In genomic region chr2:98354200-98354599, GRCm38 (mm10) we compare ENCODE assay signal across 26 mouse cellular contexts.
DNase-seq lines count a peak whose midpoint lies in the region; ATAC-seq lines count a peak whose summit lies in the region.
"Had no signal": no experiment of that assay in that cellular context is flagged by ENCODE, and none has a peak within 500 bp of the region (broad histone marks: within the 10 kb centered on the region; RNA-seq: fewer than 3 reads in every experiment).

No protein-coding gene starts in this region.

- H3K4me2 ChIP-seq in forebrain, embryonic 13.5 days, result no peak overlapping the region
- H3K4me2 ChIP-seq: embryonic facial prominence, embryonic 13.5 days; intestine, embryonic 15.5 days; limb, embryonic 12.5 days; liver, embryonic 11.5 days; midbrain, embryonic 15.5 days; stomach, embryonic 15.5 days had no signal

- no peak for DNase-seq in forebrain, embryonic 10.5 days (ENCODE audit: extremely low spot score, low spot score)
- peak; percentile 3 for DNase-seq in layer of hippocampus, adult 11-12 months (ENCODE audit: low spot score)
- DNase-seq in layer of hippocampus, postnatal 25 days (ENCODE audit: extremely low spot score in 1 of 2, low spot score in 1 of 2), result no peak
- DNase-seq in right cerebral cortex, postnatal 4 days, result peak; percentile 3
- DNase-seq in right cerebral cortex, postnatal 25 days, result no peak
- DNase-seq in c-Kit-positive CD71-positive TER-119-positive erythroid progenitor cells, embryonic 14.5 days (ENCODE audit: low spot score), result no peak
- DNase-seq in gastrocnemius, adult 8-10 months (ENCODE audit: low spot score in 2 of 2), result no peak
- DNase-seq: adrenal gland, postnatal 36 days; cerebellum, adult 9-11 months; gastrocnemius, adult 2 months; heart, postnatal 4 days; kidney, adult 8-10 months; kidney, postnatal 10 days; liver, postnatal 0 days; thymus, postnatal 25 days had no signal

- WGBS in forebrain, embryonic 13.5 days, result 62% methylated on average over 2 of the region's 2 CpGs
- 91% methylated on average over 2 of the region's 2 CpGs for WGBS in forebrain, embryonic 10.5 days

- H3K9ac ChIP-seq in forebrain, embryonic 13.5 days, result no peak overlapping the region
- H3K9ac ChIP-seq: embryonic facial prominence, embryonic 13.5 days; intestine, embryonic 15.5 days; limb, embryonic 12.5 days; liver, postnatal 0 days; midbrain, embryonic 15.5 days; stomach, embryonic 15.5 days had no signal

- H3K9me3 ChIP-seq in forebrain, embryonic 13.5 days (replicated peaks), result no peaks in the 10 kb centered on the region
- no peaks in the 10 kb centered on the region for H3K9me3 ChIP-seq in forebrain, embryonic 10.5 days
- H3K9me3 ChIP-seq: embryonic facial prominence, embryonic 13.5 days; heart, embryonic 10.5 days; intestine, embryonic 15.5 days; limb, embryonic 12.5 days; midbrain, embryonic 15.5 days; stomach, embryonic 15.5 days had no signal

- no peaks in the 10 kb centered on the region for H3K4me1 ChIP-seq in forebrain, embryonic 13.5 days
- H3K4me1 ChIP-seq in forebrain, embryonic 10.5 days, result no peaks in the 10 kb centered on the region
- H3K4me1 ChIP-seq: embryonic facial prominence, embryonic 13.5 days; heart, embryonic 10.5 days; intestine, embryonic 15.5 days; limb, embryonic 12.5 days; midbrain, embryonic 15.5 days; stomach, embryonic 15.5 days had no signal

- peak; percentile 68 for ATAC-seq in forebrain, embryonic 13.5 days
- ATAC-seq: intestine, embryonic 15.5 days; liver, postnatal 0 days; lung, postnatal 0 days; midbrain, embryonic 15.5 days had no signal

- no peaks in the 10 kb centered on the region for H3K36me3 ChIP-seq in forebrain, embryonic 13.5 days (ENCODE audit: poor library complexity, severe bottlenecking)
- no peaks in the 10 kb centered on the region for H3K36me3 ChIP-seq in forebrain, embryonic 10.5 days (replicated peaks)
- H3K36me3 ChIP-seq: embryonic facial prominence, embryonic 13.5 days; heart, embryonic 10.5 days; intestine, embryonic 15.5 days; limb, embryonic 12.5 days; midbrain, embryonic 15.5 days; stomach, embryonic 15.5 days had no signal

- no peaks in the 10 kb centered on the region for H3K27me3 ChIP-seq in forebrain, embryonic 13.5 days
- no peaks in the 10 kb centered on the region for H3K27me3 ChIP-seq in forebrain, embryonic 10.5 days (ENCODE audit: poor library complexity, severe bottlenecking)
- H3K27me3 ChIP-seq: embryonic facial prominence, embryonic 13.5 days; intestine, embryonic 15.5 days; limb, embryonic 12.5 days; midbrain, embryonic 15.5 days; stomach, embryonic 15.5 days had no signal

- no peak overlapping the region for H3K4me3 ChIP-seq in forebrain, embryonic 13.5 days
- no peak overlapping the region for H3K4me3 ChIP-seq in forebrain, embryonic 10.5 days
- H3K4me3 ChIP-seq: embryonic facial prominence, embryonic 13.5 days; erythroblast, embryonic 14.5 days; gastrocnemius, adult 2 months; heart, embryonic 10.5 days; intestine, embryonic 15.5 days; limb, embryonic 12.5 days; midbrain, embryonic 15.5 days; stomach, embryonic 15.5 days had no signal

- no peak overlapping the region for H3K27ac ChIP-seq in forebrain, embryonic 13.5 days
- H3K27ac ChIP-seq in forebrain, embryonic 10.5 days, result no peak overlapping the region
- H3K27ac ChIP-seq: embryonic facial prominence, embryonic 13.5 days; gastrocnemius, adult 2 months; heart, embryonic 10.5 days; intestine, embryonic 15.5 days; limb, embryonic 12.5 days; macrophage; midbrain, embryonic 15.5 days; stomach, embryonic 15.5 days had no signal

Comparison
In these comparisons a context has a peak if more than half of its experiments do, and no peak if none do; other contexts are left out.
1. DNase-seq: peak in layer of hippocampus, adult 11-12 months (single experiment) and right cerebral cortex, postnatal 4 days (single experiment); none in forebrain, embryonic 10.5 days (single experiment), layer of hippocampus, postnatal 25 days (0 of 2), right cerebral cortex, postnatal 25 days (single experiment), c-Kit-positive CD71-positive TER-119-positive erythroid progenitor cells, embryonic 14.5 days (single experiment) and gastrocnemius, adult 8-10 months (0 of 2).